Mouse (Mus musculus) right cerebral cortex, postnatal 14 days (tissue): Measurements from ENCODE around the gene Nrsn2.
"Not testable (repeated sequence)": the region's sequence is repeated elsewhere in the genome, so short reads cannot be mapped to it uniquely, and the experiment has no call there.

Experiments used
- DNase-seq: peaks from one replicate; pipeline ENCODE4 v3.0.0; 2022

Gene Nrsn2

DNA sequence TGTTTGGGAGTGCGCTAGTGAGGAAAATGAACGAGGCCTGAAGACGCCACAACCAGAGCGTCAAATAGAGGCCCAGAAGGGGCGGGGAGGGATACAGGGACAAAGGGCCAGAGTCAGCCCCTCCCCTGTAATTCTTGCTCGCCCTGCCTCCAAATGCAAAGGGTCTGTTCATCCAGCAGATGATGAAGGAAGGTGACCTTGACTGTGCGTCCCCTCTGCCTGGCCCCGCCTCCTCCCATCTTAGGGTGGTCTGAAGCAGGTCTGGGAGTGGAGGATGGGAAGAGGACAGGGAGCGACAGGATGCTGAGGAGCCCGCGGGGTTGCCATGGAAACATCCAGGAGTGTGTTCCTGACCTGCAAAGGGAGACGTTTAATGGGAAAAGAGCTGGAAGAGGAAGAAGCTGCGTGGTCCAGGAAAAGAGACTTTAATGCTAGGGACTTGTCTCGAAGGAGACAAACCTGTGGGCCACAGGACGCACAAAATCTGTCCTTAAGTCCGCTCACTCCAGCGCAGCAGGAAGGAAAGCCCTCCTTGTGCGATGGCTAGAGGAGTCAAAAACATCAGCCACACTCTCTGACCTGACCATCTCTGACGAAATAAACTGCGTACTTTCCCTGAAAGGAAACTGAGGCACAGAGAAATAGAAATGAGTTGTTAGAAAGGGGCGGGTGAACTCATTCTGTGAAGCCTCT is 640 bp downstream of the Nrsn2 start:
- DNase-seq: peak; percentile 64

DNA sequence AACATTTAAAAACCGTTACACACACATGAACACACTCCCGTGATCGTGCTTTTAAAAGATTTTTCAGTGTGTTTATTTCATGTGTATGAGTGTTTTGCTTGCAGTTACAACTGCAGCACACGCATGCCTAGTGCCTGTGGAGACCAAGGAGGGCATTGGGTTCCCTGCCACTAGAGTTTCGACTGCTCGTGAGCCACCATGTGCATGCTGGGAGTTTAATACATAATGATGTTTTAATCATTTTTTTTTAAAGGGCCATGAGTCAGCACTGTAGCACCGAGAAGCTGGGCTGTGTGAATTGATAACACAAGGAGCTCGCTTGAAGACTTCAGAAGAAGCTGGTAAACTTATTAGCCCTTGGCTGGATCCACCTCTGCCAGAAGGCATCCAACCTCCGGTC is 2.9 kb downstream of the Nrsn2 start:
- no peak for DNase-seq

DNA sequence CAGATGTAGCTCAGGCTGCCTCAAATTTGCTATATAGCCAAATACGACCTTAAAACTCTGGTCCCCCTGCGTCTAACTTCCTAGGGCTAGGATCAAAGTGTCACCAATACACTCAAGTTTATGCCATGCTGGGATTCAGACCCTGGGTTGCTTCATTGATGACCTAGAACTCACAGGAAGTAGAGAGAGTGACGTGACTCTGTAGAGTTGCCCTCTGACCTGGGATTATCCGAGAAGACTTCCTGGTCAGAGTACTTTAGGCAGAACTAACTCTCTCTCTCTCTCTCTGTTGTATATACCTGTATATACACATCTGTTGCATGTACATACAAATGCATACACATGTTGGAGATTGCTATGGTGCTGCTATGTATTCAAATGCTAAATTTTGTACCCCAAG is 3.8 kb downstream of the Nrsn2 start:
- DNase-seq: no peak

DNA sequence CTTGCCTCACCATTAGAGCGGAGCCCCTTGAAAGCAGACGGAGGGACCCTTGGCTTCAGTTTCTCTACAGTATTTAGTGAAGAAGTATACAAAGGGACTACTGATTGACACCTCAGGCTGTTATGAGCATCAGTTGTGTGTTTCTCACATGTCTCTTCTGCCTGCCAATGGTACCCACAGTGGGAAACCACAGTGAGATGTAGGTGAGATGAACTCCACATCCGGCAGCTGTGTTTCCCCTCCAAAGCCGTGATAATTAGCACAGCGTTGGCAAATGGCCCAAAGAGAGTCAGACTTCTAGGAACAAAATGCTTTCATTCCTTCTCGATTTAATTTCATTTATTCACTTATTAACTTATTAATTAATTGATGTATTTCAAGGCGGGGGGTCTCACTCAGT is 4.3 kb downstream of the Nrsn2 start:
- DNase-seq: no peak

DNA sequence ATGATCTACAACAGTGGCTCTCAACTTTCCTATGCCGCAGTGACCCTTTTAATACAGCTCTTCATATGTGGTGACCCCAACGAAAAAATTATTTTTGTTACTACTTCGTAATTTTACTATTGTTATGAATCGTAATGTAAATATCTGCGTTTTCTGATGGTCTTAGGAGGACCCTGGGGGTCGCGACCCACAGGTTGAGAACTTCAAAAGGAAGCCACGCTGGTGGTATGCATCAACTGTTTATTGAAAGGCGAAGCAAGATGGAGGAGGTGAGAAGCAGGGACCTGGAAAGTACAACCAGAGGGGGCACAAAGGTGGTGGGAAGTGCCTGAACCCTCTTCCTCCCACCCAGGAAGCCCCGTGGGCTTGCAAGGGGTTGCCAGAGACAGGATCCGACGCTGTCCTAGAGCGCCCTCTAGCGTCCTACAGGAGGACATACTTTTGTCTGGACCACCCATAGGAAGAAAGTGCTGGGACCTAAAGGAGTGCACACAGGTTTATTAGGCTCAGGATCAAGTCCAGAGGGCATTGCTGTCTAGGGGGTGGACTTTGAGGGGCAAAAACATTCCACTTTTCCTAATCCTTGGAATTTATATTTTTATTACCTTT is 7.8 kb downstream of the Nrsn2 start:
- DNase-seq: peak; percentile 63

DNA sequence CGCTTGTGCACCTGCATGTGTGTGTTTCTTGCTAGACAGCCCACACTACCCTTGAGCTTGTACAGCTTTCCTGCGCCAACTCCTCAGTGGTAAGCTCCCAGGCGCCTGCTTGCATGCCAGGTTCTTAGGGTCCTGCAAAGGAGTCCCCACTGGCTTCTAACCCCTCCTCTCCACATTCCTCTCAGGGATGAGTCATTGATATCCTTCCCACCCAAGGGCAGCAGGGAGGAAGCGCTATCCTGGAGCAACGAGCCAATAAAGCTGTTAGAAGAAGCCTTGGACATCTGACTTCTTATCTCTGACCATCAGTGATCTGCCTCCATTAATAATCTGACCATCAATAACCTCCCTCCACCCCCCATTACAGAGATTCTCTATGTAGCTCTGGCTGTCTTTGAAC is 8.5 kb downstream of the Nrsn2 start:
- DNase-seq: no peak

DNA sequence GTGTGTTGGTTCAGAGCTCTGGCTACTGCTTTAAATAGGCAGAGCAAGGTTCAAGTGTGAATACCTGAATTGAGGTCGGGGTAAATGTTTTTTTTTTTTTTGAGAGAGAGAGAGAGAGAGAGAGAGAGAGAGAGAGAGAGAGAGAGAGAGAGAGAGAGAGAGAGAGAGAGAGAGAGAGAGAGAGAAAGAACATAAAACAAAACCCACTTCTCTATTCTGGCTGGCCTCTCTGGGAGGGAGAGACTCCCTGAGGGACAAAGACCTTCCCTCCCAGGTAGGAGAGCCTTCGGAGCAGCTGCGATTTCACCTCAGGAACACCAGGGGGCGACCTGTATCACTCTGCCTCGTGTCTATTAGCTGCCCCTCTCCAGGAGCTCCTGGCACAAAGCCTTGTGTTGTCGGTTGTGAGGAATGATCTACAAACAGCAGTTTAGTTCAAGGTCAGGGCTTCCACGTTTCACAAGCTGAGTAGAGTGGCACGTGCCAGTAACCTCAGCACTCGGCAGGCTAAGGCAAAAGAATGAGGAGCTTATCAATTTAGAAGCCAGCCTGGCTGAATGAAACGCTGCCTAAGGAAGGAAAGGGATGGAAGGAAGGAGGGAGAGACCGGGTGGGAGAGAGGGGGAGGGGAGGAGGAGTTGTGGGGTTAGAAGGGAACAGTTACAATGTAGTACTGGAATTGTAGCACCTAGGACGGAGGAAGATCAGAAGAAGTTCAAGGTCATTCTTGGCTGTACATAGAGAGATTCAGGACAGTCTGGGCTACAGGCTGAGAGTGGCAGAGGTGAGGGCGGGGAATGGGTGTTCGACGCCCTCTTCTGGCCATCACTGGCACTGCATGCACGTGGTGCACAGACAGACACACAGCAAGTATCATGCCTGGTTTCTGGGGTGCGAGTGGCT is 12.9 kb downstream of the Nrsn2 start:
- peak; percentile 65 for DNase-seq

DNA sequence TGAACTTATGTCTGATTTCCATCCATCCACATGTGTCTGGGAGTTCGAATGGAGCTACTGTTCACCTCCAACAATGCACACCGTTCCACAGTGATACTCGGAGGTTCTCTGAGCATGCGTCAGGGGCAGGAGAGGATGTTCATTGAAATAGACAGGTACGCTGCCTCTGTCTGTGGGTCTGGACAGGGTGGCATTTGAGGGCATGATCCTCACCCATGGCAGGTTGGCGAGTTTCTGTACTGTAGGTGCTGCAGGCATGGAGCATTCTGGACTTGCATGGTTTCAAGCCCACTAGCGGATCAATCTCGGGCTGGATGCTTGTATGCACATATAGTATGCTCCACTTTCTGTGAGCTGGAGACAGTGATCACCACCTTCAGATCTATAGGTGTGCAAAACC is 15.2 kb downstream of the Nrsn2 start:
- no peak for DNase-seq

DNA sequence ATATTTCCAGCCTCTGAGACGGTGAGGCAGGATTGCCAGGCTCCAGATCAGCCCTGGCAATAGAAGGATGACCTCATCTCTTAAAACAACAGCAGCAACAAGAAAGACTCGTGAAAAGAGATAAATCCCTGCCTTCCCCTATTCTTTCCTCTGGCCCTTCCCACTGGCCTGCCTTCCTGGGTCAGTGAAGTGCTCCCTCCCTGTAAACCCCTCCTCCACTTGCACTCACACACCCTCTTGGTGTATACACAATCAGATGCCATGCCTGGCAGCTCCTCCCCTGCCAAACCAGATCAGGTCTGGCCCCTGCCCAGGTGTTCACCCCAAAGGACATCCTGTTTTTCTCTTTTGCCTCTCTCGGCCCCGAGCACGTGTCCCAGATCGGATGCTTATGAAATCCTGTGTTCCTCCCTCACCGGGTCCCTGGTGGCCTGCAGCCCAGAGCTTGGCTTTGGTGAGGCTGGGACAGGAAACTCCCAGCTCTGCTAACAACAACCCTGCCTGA is 16.1 kb downstream of the Nrsn2 start:
- no peak for DNase-seq

DNA sequence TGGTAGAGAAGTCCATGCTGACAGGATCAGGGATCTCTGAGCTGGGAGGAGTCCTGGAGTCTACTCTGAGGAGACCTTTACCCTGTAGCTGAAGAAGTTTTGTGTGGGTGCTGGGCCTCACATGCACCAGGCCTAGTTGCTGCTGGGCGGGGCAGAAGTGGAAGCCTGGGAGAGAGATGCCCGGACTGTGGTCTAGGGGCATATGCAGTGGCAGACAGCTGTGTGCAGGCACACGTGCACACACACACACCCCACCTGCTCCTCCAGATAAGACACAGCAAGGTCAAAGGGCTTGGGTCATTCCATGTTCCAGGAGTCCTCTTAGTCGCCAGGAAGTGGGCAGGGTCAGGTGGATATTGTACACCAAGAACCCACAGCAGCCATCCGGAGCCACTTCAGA is 16.8 kb downstream of the Nrsn2 start:
- no peak for DNase-seq

DNA sequence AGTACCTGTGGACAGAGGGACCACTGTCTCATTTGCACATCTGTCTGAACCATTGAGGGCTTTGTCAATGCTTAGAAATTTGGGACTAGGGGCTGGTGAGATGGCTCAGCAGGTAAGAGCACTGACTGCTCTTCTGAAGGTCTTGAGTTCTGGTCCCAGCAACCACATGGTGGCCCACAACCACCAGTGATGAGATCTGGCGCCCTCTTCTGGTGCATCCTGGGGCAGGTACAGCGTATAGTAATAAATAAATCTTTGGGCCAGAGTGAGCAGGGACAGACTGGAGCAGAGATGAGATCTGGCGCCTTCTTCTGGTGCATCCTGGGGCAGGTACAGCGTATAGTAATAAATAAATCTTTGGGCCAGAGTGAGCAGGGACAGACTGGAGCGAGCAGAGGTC is 17.5 kb downstream of the Nrsn2 start:
- not testable (repeated sequence) for DNase-seq

DNA sequence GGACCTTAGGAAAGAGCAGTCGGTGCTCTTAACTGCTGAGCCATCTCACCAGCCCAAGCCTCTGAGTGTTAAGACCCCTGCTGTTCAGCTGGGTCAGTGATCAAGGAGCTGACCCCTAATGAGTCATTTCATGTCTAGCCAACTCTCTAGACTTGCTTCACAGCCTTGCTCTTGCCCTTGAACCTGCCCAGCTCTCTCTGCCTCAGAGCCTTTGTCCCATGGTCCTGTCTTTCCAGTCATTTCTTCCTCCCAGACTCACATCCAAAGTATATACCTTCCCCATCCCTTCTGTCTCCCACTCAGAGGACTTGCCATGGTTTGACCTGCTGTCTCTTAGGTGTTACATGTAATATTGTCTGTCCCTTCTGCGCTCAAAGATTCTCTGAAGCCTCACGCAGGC is 19.2 kb downstream of the Nrsn2 start:
- DNase-seq: no peak

DNA sequence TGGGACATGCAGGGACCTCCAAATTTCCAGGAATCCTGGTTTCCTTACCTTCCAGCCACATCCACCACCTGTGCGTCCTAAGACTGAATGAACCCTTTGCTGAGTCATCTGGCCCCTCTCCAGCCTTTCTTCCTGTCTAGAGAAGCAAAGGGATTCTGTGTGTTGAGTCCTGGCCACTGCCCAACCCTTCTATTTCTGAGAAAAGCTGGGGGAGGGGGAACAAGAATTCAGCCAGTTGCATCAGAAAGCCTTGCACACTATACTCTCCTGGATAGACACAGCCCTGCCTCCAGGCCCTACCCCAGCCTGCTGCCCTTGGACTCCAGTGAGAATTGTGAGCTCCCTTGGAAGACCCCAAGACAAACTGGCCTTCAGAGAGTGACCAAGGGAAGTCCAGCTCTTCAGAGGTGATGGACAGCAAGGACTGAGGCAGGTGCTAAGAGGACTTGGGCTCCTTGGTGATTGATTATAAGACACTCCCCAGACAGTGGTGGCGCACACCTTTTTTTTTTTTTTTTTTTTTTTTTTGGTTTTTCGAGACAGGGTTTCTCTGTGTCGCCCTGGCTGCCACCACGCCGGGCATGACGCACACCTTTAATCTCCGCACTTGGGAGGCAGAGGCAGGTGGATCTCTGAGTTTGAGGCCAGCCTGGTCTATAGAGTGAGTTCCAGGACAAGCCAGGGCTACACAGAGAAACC is 26.4 kb downstream of the Nrsn2 start:
- DNase-seq: peak; percentile 50

DNA sequence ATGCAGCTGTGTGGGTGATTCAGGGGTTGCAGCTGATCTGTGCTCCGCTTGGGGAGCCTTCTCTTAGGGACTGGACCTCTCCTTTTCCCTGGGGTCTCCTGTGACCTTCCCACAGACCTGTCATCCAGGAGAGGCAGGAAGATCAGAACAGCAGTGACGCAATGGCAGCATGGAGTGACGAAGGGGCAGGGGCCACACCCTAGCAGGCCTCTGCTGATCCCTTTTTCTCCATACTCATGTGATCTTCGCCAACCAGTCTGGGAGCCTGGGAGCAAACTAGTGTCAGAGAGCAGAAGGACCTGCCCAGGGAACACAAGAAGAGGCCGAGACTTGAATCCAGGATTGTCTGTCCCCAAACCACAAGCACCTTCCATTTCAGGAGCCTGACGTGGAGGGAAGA is 27.2 kb downstream of the Nrsn2 start:
- DNase-seq: no peak

DNA sequence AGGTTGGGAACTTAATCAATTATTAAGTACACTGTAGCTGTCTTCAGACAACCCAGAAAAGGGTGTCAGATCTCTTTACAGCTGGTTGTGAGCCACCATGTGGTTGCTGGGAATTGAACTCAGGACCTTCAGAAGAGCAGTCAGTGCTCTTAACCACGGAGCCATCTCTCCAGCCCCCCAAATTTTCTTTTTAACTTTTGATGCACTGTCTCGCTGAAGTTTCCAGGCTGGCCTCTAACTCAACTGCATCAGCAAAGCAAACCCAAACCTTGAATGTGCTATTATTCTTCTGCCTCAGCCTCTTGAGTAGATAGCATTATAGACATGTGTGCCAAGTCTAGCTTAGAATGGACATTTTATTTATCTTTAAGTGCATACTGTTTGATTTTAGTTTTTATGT is 28.7 kb downstream of the Nrsn2 start:
- DNase-seq: no peak

DNA sequence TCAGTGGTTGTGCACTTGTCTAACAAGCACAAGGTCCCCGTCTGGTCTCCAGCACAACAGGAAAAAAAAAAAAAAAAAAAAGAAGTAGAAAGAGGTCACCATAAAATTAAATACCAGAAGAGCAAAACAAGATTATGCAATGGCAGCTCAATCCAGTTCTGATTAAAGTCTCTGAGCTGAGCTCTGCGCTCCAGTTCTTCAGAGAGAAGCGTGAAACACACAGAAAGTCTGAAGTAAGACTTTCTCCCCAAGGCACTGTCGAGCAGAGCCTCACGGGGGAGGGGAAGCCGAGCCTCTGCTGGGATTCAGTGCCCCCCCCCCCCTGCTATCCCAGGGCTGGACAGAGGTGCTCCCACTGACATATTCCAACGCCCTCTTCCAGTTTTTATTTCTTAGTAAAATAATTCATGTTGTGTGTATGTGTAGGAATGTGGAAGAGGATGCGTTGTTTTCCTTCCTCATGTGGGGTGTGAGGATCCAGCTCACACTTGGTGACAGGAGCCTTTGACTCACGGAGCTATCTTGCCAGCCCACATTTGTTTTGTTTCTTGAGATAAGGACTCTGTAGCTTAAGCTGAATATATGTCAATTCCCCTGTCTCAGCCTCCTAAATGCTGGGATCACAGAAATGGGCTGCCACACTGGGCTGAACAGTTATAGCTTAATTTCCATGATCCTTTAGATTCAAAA is 29.5 kb downstream of the Nrsn2 start:
- no peak for DNase-seq

DNA sequence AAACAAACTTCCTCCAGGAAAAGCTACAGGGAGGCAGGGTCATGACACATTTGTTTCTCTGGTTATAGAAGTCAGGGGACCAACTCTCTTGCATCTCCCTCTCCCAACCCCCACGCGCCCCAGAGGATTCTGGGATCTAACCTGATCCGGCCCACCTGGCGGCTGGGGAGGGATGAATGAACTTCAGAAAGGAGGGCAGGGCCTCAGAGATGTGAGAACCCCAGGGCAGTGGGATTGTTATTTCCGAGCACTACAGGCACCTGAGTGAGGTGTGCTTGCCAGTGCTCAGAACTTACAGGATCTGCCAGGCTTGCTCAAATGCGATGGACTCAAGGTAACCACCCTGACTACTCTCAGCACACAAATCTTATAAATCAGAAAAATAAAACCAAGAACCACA is 31.0 kb downstream of the Nrsn2 start:
- DNase-seq: no peak

DNA sequence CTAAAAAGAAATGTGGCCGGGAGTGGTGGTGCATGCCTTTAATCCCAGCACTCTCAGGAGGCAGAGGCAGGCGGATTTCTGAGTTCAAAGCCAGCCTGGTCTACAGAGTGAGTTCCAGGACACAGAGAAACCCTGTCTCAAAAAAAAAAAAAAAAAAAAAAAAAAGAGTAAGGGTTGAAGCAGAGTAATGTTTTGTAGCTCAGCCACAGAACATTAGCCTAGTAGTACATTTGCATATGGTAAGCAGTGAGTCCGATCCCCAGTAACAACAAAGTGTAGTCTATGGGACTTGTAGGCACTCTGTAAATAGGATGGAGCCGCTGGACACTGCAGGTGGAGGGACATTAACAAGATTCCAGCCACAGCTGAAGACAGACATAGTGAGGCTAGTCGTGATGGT is 31.5 kb downstream of the Nrsn2 start:
- no peak for DNase-seq

DNA sequence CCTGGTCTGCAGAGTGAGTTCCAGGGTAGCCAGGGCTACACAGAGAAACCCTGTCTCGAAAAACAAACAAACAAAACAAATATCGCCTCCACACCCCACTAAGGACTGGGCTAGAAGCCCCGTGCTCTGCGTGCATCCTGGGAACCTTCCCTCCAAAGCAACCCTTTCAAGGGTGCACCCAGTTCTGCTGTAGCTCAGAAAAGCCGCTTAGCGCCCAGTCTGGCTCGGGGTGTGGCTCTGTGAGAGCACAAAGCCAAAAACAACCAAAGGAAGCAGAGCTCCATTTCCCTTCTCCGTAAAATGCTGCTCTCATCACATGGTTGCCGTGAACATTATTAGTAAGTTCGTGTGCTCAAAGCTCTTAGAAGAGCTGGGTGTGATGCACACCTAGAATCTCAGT is 32.1 kb downstream of the Nrsn2 start:
- DNase-seq: no peak

DNA sequence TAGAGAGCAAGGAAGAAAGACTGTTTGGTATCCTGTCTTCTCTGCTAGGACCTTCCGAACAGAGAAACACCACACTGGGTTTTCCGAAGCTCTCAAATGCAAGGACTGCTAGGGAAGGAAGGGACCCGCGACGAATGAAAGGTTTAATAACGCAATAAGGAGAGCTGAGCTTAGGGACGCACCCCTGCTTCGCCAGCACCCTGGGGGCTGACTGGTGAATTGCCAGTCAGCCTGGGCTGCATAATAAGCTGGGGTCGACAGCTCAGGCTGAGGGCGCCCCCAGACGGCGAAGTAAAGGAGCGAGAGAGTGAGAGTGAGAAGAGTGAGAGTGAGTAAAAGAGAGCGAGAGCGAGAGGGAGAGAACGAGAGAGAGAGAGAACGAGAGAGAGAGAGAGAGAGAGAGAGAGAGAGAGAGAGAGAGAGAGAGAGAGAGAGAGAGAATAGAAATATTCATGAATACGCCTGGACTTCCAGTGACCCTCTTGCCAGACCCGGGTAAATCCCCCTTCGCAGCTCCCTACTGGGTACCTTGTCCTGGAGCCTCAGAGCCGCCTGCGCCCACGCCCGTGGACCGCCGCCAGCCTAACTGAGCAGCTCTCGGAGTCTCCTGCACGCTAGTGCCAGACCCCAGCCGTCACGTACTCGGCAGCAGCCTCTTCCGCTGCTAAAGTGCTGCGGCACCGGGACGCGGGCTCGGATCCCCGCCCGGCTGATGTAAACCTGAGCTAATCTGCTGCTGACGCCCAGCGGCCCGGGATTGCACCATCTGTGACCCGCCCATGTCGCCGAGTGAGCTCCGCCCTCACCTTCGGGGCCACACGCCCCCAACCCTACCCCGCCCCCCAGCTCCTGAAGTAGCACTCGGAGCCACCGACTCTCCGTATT is 32.9 kb downstream of the Nrsn2 start, which contains the start of gene Trib3:
TSS of gene Trib3 (minus strand) at position 704 of the 885 bp plus-strand sequence.
- peak; percentile 74 for DNase-seq

DNA sequence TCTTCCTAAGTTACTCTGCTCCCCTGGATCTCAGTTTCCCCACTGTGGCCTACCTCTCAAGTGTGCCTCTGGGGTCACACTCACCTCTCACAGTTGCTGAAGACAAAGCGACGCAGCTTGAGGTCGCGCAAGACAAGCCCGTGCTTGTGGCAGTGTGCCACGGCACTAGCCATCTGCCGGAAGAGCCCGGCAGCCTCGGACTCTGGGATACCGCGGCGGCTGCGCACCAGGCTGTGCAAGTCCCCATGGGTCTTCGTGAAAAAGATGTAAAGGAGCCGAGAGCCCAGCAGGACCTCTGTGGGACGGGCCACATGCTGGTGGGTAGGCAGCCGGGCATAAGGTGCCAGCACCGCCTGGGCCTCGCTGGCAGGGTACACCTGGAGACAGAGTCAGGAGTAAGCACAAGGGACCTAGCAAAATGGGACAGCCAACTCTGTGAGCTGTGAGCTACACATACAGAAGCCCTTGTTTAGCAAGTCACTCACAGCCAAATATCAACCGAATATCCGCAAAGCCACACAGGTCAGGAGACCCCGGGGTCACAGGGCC is 36.7 kb downstream of the Nrsn2 start:
- no peak for DNase-seq
